Mouse (Mus musculus): ENCODE data around the gene Pgk2.
"Not testable (repeated sequence)": the region's sequence is repeated elsewhere in the genome, so short reads cannot be mapped to it uniquely, and the experiment has no call there.

Gene Pgk2

DNA sequence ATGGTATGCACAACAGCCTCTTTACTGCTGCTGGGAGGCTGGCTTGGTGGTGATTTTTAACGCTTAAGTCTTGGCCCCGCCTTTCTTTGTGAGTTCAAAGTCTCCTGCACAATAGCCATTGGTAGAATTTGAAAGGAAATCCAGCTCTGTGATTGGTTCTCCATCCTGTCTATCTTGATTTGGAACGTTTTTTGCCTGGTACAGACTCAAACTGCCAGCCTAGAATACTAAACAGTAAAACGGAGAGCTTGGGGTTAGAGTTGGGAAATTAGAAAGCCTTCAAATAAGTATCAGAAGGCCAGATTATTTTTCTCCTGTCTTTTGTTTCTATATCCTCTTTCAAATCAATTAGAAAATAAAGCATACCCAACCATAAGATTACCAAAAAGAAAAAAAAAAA lies at the start of gene Pgk2:
Gene Pgk2, minus strand, starts transcription at position 101 of the 400 bp plus-strand sequence.
- peak; percentile 50 for DNase-seq (ENCODE audit: low read depth, low spot score)

DNA sequence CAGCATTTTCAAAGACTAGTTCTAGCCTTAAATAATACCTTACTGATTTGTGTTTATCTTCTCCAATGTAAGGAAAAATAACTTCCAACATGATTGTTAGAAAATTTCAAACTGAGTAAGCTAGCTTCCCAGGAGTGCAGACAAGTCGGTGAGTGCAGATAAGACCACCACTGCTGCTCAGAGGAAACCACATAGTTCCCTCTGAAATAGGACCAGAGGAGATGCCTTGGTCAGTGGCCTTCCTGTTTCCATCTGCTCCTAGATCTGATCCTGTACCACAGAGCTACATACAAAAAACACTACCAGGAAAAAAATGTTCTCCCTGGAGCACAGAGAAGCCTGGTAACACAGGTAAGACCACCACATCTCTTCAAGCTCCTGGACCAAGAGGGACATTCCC lies 44.0 kb upstream of the Pgk2 start:
- DNase-seq (ENCODE audit: low read depth, low spot score), result no peak

DNA sequence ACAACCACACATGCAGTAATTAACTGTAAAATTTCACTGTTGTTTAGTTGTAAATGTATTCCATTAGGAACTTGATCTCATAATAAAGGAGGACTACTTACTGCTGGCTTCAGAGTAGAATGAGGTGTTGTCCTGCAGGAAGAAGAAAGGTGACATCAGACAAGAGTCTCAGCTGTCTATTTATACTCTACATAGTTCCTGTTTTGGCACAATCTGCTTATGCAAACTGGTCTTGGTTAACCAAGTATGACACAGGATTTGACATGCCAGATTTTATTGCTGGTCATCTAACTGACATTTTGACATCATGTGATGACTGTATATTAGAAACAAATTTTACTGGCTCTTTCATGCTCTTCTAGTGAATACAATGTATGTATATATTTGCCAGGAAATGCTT lies 33.7 kb upstream of the Pgk2 start, which contains the start of gene Crisp3:
Gene Crisp3, minus strand, starts transcription at position 154 of the 400 bp plus-strand sequence.
- DNase-seq (ENCODE audit: low read depth, low spot score), result no peak

DNA sequence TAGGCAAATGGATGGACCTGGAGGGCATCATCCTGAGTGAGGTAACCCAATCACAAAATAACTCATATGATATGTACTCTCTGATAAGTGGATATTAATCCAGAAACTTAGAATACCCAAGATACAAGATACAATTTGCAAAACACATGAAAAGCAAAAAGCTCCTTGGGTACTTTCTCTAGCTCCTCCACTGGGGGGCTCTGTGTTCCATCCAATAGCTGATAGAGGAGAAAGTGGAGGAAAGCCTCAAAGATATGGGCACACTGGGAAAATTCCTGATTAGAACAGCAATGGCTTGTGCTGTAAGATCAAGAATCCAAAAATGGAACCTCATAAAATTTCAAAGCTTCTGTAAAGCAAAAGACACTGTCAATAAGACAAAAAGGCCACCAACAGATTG lies 6.6 kb downstream of the Pgk2 start:
- peak; percentile 47 for DNase-seq (ENCODE audit: low read depth, low spot score)

- DNase-seq (ENCODE audit: low read depth, low spot score), result not testable (repeated sequence)
These were observed 18.2 kb downstream of the Pgk2 start for GRCm38 (mm10) chr17:40190192-40190591.

GRCm38 (mm10) chr17:40157729-40158359 lies 50.6 kb downstream of the Pgk2 start:
- not testable (repeated sequence) for DNase-seq (ENCODE audit: low read depth, low spot score)
